Mouse (Mus musculus) forebrain, embryonic 14.5 days (tissue): Measurements from ENCODE around the gene Zfp710. TPM values are rescaled to one million over a fixed set of nuclear protein-coding genes. Genes with fewer than 3 reads are reported as not detected.
A peak's percentile ranks its signal among the peaks of the same experiment; 100 is the strongest.

Experiments
- ATAC-seq: fragments of 200-750 bp; cut with Nextera tagmentation; 2 replicates; pipeline ENCODE4 v1.8.0; 2017; ENCODE audit warnings: mild to moderate bottlenecking, moderate library complexity
- DNase-seq: peaks from one replicate; pipeline ENCODE4 v3.0.0-alpha.2; 2015; ENCODE audit warnings: low spot score
- H3K27ac ChIP-seq: fragments of 300-500 bp; sonication (generic); 2 replicates; pipeline ENCODE4 v1.5.1; 2014; ENCODE audit warnings: low read depth, mild to moderate bottlenecking, control low read depth, low read length, moderate library complexity
- H3K27me3 ChIP-seq: fragments of 300-500 bp; sonication (generic); replicated peaks from 2 replicates; pipeline ENCODE4 v1.6.1; 2014; ENCODE audit warnings: low read length, control low read depth, mixed read lengths; ENCODE audit not compliant: control insufficient read depth, insufficient read depth
- H3K36me3 ChIP-seq: fragments of 300-500 bp; sonication (generic); 2 replicates; pipeline ENCODE4 v1.6.1; 2014; ENCODE audit warnings: low read length, control low read depth; ENCODE audit not compliant: control insufficient read depth, insufficient read depth
- H3K4me1 ChIP-seq: fragments of 300-500 bp; sonication (generic); 2 replicates; pipeline ENCODE4 v1.6.1; 2014; ENCODE audit warnings: antibody characterized with exemption, low read length, control low read depth; ENCODE audit not compliant: control insufficient read depth, insufficient read depth
- H3K4me2 ChIP-seq: fragments of 300-500 bp; sonication (generic); 2 replicates; pipeline ENCODE4 v1.6.1; 2014; ENCODE audit warnings: mild to moderate bottlenecking, control low read depth, low read length
- H3K4me3 ChIP-seq: fragments of 300-500 bp; sonication (generic); 2 replicates; pipeline ENCODE4 v1.5.1; 2014; ENCODE audit warnings: low read depth, low read length, control low read depth
- H3K9ac ChIP-seq: fragments of 300-500 bp; sonication (generic); 2 replicates; pipeline ENCODE4 v1.6.1; 2014; ENCODE audit warnings: mild to moderate bottlenecking, low read length, control low read depth, moderate library complexity
- H3K9me3 ChIP-seq: fragments of 300-500 bp; sonication (generic); replicated peaks from 2 replicates; pipeline ENCODE4 v1.6.1; 2016; ENCODE audit warnings: low read length, control low read depth, mixed read lengths; ENCODE audit not compliant: control insufficient read depth
- WGBS: fragments of 180-500 bp; shearing (Covaris S2); extraction: QIAGEN DNeasy Blood & Tissue Kit; methylation state at CpG from one replicate; pipeline ENCODE4 v1.1.7; 2014; 5-methylcytosine and 5-hydroxymethylcytosine counted together
- polyA plus RNA-seq: library from polyadenylated mRNA; unstranded; fragments of >200 nt; fragmentation: Nextera tagmentation; extraction: Ambion mirVana; gene quantifications from 2 replicates; pipeline ENCODE4 v1.2.1, GENCODE M21; 2014

Gene Zfp710
- polyA plus RNA-seq, 1 experiment from 2014 or later, result 17.6 TPM

DNA sequence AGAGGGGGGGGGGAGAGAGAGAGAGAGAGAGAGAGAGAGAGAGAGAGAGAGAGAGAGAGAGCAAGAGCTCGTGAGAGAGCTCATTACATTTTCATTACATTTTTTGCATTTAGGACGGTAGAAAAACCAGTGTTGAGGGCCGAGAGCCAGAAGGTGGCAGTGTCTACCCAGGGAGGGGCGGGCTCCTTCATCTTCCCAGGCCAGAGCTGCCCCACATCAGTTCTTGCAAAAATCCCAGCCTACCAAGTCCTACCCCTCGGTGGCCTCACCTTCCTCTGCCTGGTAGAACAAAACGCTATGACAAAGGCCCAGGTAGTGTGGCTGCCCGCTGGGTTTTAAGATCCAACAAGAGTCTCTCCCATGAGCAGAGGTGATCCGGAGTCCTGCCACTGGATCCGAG is 116.2 kb downstream of the Zfp710 start:
- peaks cover 2% of the 10 kb centered on the region; the same call in 1 of the 2 replicates for H3K4me1 ChIP-seq
- no peak overlapping the region for H3K27ac ChIP-seq
- no peak overlapping the region for H3K4me2 ChIP-seq
- 12% methylated on average over 9 of the region's 9 CpGs for WGBS
- peaks cover 5% of the 10 kb centered on the region; the same call in 1 of the 2 replicates for H3K9me3 ChIP-seq
- peak; percentile 85 for DNase-seq
- no peaks in the 10 kb centered on the region for H3K27me3 ChIP-seq
- H3K4me3 ChIP-seq, result no peak overlapping the region
- peak overlapping the region; percentile 29; the same call in 1 of the 2 replicates for H3K9ac ChIP-seq
- no peaks in the 10 kb centered on the region for H3K36me3 ChIP-seq
- peak; percentile 68 for ATAC-seq

Other genes with a start within 250 kb of the Zfp710 start
- gene Mesp1, start 231.0 kb upstream of the Zfp710 start, polyA plus RNA-seq, result not detected in 2 replicates
- gene Mesp2, start 214.1 kb upstream of the Zfp710 start, polyA plus RNA-seq, result 1.9 and 2.2 TPM in 2 replicates
- gene Anpep, start 163.8 kb upstream of the Zfp710 start, polyA plus RNA-seq, result 2.7 and 4.2 TPM in 2 replicates
- 50.5 and 52.5 TPM in 2 replicates for gene Ap3s2, start 104.2 kb upstream of the Zfp710 start, polyA plus RNA-seq
- gene Arpin, start 89.5 kb upstream of the Zfp710 start, polyA plus RNA-seq, result 16.0 and 17.3 TPM in 2 replicates
- 315 and 338 TPM in 2 replicates for gene Idh2, start 90.6 kb downstream of the Zfp710 start, polyA plus RNA-seq
- gene Sema4b, start 162.0 kb downstream of the Zfp710 start, polyA plus RNA-seq, result 11.6 and 12.8 TPM in 2 replicates
- gene Cib1, start 208.0 kb downstream of the Zfp710 start, polyA plus RNA-seq, result 32.7 and 38.5 TPM in 2 replicates
- 2.1 and 2.7 TPM in 2 replicates for gene Gdpgp1, start 208.1 kb downstream of the Zfp710 start, polyA plus RNA-seq
- gene Ttll13, start 221.6 kb downstream of the Zfp710 start, polyA plus RNA-seq, result 0.87 and 1.2 TPM in 2 replicates
- gene Ngrn, start 236.4 kb downstream of the Zfp710 start, polyA plus RNA-seq, result 71.2 and 71.8 TPM in 2 replicates
- gene Vps33b, start 244.8 kb downstream of the Zfp710 start, polyA plus RNA-seq, result 6.1 and 10.9 TPM in 2 replicates